Mouse (Mus musculus) embryo, embryonic 9.5 days (tissue): ENCODE results near the gene Ttyh3.

Experiments
- DNase-seq: peaks from one replicate; pipeline ENCODE4 v3.0.0-alpha.2; 2017; ENCODE audit errors: extremely low spot score

Gene Ttyh3

GRCm38 (mm10) chr5:140628995-140629394, 19.8 kb downstream of the Ttyh3 start:
- DNase-seq, result no peak

GRCm38 (mm10) chr5:140627580-140627979, 21.3 kb downstream of the Ttyh3 start:
- no peak for DNase-seq

GRCm38 (mm10) chr5:140624961-140625360, 23.9 kb downstream of the Ttyh3 start:
- no peak for DNase-seq

GRCm38 (mm10) chr5:140624238-140624637, 24.6 kb downstream of the Ttyh3 start:
- DNase-seq, result no peak

- DNase-seq, result no peak
Observed at GRCm38 (mm10) chr5:140623791-140624190, 25.0 kb downstream of the Ttyh3 start.

- DNase-seq, result no peak
Observed at GRCm38 (mm10) chr5:140622978-140623670, 25.7 kb downstream of the Ttyh3 start.

- no peak for DNase-seq
Observed at GRCm38 (mm10) chr5:140621517-140621916, 27.3 kb downstream of the Ttyh3 start.

GRCm38 (mm10) chr5:140621092-140621491, 27.7 kb downstream of the Ttyh3 start:
- no peak for DNase-seq

- peak; percentile 40 for DNase-seq
Observed at GRCm38 (mm10) chr5:140619895-140620736, 28.7 kb downstream of the Ttyh3 start.

- DNase-seq, result peak; percentile 90
Observed at GRCm38 (mm10) chr5:140619151-140619771, 29.6 kb downstream of the Ttyh3 start.

- DNase-seq, result no peak
Observed at GRCm38 (mm10) chr5:140617714-140618113, 31.1 kb downstream of the Ttyh3 start.

- no peak for DNase-seq
Observed at GRCm38 (mm10) chr5:140616691-140617090, 32.1 kb downstream of the Ttyh3 start.

- no peak for DNase-seq
Observed at GRCm38 (mm10) chr5:140616110-140616503, 32.7 kb downstream of the Ttyh3 start.

GRCm38 (mm10) chr5:140615321-140616109, 33.3 kb downstream of the Ttyh3 start:
- DNase-seq, result no peak

- no peak for DNase-seq
Observed at GRCm38 (mm10) chr5:140614837-140615236, 34.0 kb downstream of the Ttyh3 start.

- no peak for DNase-seq
Observed at GRCm38 (mm10) chr5:140614141-140614540, 34.7 kb downstream of the Ttyh3 start.

- DNase-seq, result no peak
Observed at GRCm38 (mm10) chr5:140612191-140612590, 36.6 kb downstream of the Ttyh3 start.

GRCm38 (mm10) chr5:140611611-140612185, 37.1 kb downstream of the Ttyh3 start:
- DNase-seq, result peak; percentile 73

GRCm38 (mm10) chr5:140611021-140611583, 37.7 kb downstream of the Ttyh3 start:
- peak; percentile 79 for DNase-seq

- peak; percentile 48 for DNase-seq
Observed at GRCm38 (mm10) chr5:140610273-140611011, 38.4 kb downstream of the Ttyh3 start.
